Mouse (Mus musculus) olfactory bulb, adult 2 months (tissue): ENCODE results near the gene Tcte1.

ENCODE experiments used
- CTCF ChIP-seq: fragments of 200-500 bp; IDR thresholded peaks from 2 replicates; pipeline ENCODE4 v1.5.1; 2012; ENCODE audit warnings: low read depth, mild to moderate bottlenecking, low read length, moderate library complexity; ENCODE audit not compliant: insufficient read depth
- POLR2A ChIP-seq: fragments of 200-500 bp; IDR thresholded peaks from 2 replicates; pipeline ENCODE4 v1.6.1; 2012; ENCODE audit warnings: mild to moderate bottlenecking, low read depth, low read length, moderate library complexity; ENCODE audit not compliant: insufficient read depth

DNA sequence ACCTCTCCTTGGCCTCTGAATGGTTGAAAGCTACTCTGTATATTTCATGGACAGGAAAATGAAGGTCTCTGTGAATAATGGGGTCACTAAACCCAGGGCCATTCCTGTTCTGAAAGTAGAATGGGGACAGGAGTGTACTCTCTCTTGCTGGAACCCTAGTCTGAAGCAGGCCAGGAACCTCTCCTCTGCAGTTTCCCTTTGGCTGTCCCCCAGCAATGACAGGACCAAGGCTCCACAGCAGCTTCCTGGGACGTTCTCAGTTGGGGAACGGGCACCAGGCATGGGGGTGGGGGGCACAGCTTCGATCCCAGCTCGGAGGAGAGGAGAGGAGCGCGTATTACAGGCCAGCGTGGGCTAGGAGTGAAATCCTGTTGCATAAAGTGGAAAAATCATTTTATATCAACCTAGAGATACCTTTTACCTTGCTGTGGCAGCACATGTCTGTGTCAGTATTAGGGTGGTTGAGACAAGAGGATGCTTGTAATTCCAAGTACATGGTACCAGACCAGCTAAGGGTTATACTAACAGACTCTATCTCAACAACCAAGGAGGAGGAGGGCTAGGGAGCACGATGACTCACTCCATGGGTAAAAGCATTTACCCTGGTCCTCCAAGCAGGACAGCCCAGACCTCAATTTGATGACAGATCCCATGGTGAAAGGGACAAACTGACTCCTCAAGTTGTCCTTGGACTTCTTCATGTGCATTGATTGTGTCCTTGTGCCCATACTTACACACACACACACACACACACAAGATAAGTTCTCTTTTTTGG, 52.1 kb downstream of the Tcte1 start:
- no peak for TF ChIP-seq CTCF
- no peak for TF ChIP-seq POLR2A
